Mouse (Mus musculus) mouse embryonic stem cell (cell line): ENCODE results near the gene Odf3l2.

Experiments used
- in situ Hi-C, 2 experiments: fragments of 300-500 bp; cut with MboI; formaldehyde crosslinking; loops; 1 replicate in 1 of 2; 3 replicates in 1 of 2; pipeline ENCODE4 v1.14.3; 2019 to 2020; ENCODE audit warnings: low sequenced_read_pairs in 2 of 2, low pct_unique_long_range_greater_than_20kb in 1 of 2, mixed read lengths in 1 of 2; ENCODE audit not compliant: unreplicated experiment in 1 of 2

The Odf3l2 gene

GRCm38 (mm10) chr10:79637128-79638110 is 8.1 kb downstream of the Odf3l2 start, which contains the start of gene Shc2:
Gene Shc2, minus strand, starts transcription at chr10:79637918.
- in situ Hi-C loops = loop anchor here in 1 of 2 experiments (5.0 kb wide), 1 partner anchor 35 kb away; no protein-coding TSS in a partner anchor

- in situ Hi-C loops = loop anchor here in 1 of 2 experiments (5.0 kb wide), 1 partner anchor 34 kb away; no protein-coding TSS in a partner anchor
These were observed 9.3 kb downstream of the Odf3l2 start for GRCm38 (mm10) chr10:79636287-79636686.

GRCm38 (mm10) chr10:79633006-79633777 is 12.3 kb downstream of the Odf3l2 start:
- in situ Hi-C loops = no loop called here

- in situ Hi-C loops = no loop called here
These were observed 14.1 kb downstream of the Odf3l2 start for GRCm38 (mm10) chr10:79631432-79631831.

- in situ Hi-C loops = no loop called here
These were observed 17.2 kb downstream of the Odf3l2 start for GRCm38 (mm10) chr10:79628377-79628776.

GRCm38 (mm10) chr10:79626156-79626555 is 19.4 kb downstream of the Odf3l2 start:
- in situ Hi-C loops = no loop called here

GRCm38 (mm10) chr10:79625398-79625797 is 20.1 kb downstream of the Odf3l2 start:
- in situ Hi-C loops = no loop called here

- in situ Hi-C loops = no loop called here
These were observed 21.6 kb downstream of the Odf3l2 start for GRCm38 (mm10) chr10:79623950-79624349.

GRCm38 (mm10) chr10:79616376-79616775 is 29.2 kb downstream of the Odf3l2 start:
- in situ Hi-C loops = no loop called here

GRCm38 (mm10) chr10:79615860-79616259 is 29.7 kb downstream of the Odf3l2 start:
- in situ Hi-C loops = no loop called here

- in situ Hi-C loops = no loop called here
These were observed 31.3 kb downstream of the Odf3l2 start for GRCm38 (mm10) chr10:79614305-79614643.

GRCm38 (mm10) chr10:79613578-79614304 is 31.8 kb downstream of the Odf3l2 start, which contains the start of gene C2cd4c:
Gene C2cd4c, minus strand, starts transcription at chr10:79614025.
- in situ Hi-C loops = no loop called here

- in situ Hi-C loops = no loop called here
These were observed 33.1 kb downstream of the Odf3l2 start for GRCm38 (mm10) chr10:79612192-79613135.

- in situ Hi-C loops = no loop called here
These were observed 34.2 kb downstream of the Odf3l2 start for GRCm38 (mm10) chr10:79611296-79611695.

- in situ Hi-C loops = no loop called here
These were observed 36.3 kb downstream of the Odf3l2 start for GRCm38 (mm10) chr10:79609276-79609675.

- in situ Hi-C loops = no loop called here
These were observed 37.6 kb downstream of the Odf3l2 start for GRCm38 (mm10) chr10:79607892-79608291.

GRCm38 (mm10) chr10:79606537-79606936 is 39.0 kb downstream of the Odf3l2 start:
- in situ Hi-C loops = no loop called here

- in situ Hi-C loops = no loop called here
These were observed 47.7 kb downstream of the Odf3l2 start for GRCm38 (mm10) chr10:79597936-79598230.
